Mouse (Mus musculus): Measurements from ENCODE around the gene Trim41.
"Not testable (repeated sequence)": the region's sequence is repeated elsewhere in the genome, so short reads cannot be mapped to it uniquely, and the experiment has no call there.

The Trim41 gene

DNA sequence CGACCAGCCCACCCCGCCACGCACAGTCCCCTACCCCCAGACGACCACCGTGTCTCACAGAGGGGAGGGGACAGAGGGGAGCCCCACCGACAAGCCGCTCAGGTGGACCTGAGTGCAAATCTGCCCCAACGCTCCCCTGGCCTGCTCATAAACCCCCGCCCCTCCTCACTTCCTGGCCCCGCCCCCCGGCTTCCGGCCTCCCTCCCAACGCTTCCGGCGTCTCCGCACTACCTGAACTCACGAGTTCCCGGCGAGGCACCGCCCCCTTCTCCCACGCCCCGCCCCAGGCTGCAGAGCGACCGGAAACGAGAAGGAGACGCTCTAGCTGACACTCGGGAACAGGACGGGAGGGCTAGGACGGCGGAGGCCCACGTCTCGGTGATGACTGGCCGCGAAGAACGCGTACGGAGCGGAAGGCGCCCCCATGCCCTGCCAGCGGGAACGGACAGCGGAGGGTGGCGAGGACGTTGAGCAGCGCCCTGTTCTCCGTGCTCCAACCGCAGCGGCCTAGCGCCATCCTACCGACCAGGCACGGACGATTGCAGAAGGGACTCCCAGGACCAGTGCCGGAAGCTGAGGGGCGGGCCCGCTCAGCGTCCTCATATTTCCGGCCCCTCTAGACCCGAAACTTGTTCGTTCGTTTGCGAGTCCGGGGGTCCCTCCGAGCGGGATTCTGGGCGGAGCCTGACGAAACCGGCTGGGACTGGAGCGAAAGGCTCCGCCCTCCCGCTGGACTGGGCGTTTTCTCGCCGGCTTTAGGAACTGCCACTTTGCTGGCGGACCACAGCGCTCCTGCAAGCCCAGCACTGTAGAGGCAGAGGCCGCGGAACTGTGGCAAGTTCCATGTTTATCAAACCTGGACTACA is at the start of gene Trim41:
Trim41 (minus strand) TSS at position 554 of the 866 bp plus-strand sequence.
- DNase-seq (ENCODE audit: low read depth): peak; percentile 99

DNA sequence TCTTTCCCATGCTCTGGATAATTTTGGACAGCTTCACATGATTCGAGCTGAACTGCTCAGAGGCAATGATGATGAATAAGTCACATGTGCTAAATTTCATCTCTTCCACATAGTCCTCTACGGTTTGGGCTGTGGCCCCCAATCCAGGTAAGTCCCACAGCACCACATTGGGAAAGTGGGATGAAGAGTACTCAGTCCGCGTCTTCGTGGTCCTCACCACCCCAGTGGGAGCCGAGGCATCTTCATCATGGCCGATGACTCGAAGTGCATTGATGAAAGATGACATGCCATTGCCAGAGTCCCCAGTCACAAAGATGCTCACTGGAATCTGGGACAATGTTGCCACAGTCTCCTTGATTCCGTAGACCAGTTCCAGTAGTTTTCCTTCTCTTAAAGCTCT is 49.3 kb upstream of the Trim41 start:
- DNase-seq (ENCODE audit: low read depth): no peak

GRCm38 (mm10) chr11:48863808-48864207 is 46.7 kb upstream of the Trim41 start:
- no peak for DNase-seq (ENCODE audit: low read depth)

DNA sequence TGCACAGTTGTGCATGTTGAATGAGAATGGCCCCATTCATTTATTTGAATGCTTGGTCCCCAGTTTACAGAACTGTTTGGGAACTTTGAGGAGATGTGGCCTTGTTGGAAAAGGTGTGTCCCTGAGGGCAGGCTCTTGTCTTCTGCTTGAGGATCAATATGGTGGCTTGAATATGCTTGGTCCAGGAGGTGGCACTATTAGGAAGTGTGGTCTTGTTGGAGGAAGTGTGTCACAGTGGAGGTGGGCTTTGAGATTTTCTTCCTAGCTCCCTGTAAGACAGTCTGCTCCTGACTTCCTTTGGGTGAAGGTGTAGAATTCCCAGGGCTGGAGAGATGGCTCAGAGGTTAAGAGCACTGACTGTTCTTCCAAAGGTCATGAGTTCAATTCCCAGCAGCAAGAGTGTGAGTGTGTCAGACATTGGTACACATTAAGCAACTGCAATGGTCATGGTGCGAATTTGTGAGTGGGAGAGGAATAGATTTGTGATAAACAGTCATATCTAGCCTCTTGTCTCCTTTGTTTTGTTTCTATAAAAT is 45.7 kb upstream of the Trim41 start:
- no peak for DNase-seq (ENCODE audit: low read depth)

DNA sequence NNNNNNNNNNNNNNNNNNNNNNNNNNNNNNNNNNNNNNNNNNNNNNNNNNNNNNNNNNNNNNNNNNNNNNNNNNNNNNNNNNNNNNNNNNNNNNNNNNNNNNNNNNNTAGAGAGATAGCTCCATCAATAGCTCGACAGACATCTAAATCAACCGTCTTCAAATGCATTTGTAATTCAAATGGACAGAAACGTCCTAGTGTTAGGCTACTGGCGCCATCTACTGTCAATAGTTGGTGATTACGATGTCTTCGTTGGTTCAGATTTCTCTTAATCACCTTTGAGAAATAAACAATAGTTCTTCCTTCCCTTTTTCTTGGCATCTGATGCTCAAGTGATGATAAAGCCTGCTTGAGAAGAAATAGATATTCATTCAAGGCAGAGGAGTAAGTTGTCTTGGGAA is 41.9 kb upstream of the Trim41 start:
- DNase-seq (ENCODE audit: low read depth): peak; percentile 86

DNA sequence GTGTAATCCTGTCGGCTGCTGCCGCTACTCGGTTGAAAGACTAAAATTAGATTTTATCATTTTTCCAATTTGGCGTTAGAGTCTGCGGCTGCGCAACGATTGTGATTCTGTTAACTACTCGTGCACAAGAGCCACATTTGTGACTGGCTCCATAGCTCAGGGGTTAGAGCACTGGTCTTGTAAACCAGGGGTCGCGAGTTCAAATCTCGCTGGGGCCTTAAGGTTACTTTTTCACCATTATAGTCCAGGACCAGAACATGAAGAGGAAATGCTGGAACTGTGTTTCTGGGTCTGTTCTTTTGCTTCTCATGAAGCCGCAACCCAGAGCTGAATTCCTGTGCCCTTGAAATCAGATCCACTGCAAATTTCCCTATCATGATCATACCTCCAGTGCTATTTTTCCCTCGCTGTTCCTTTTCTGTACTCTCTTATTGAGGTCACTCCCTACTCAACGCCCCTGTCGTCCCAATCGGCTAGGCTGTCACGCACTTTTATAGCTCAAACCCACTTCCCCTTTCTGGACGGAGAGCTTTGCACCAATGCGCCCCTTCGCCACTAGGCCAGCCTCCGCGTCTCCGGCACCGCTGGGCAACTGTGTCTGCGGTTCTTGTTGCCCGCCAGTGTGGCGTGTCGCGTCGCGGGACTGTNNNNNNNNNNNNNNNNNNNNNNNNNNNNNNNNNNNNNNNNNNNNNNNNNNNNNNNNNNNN is 36.5 kb upstream of the Trim41 start:
- DNase-seq (ENCODE audit: low read depth): peak; percentile 89

GRCm38 (mm10) chr11:48852624-48853473 is 35.7 kb upstream of the Trim41 start:
- DNase-seq (ENCODE audit: low read depth): no peak

DNA sequence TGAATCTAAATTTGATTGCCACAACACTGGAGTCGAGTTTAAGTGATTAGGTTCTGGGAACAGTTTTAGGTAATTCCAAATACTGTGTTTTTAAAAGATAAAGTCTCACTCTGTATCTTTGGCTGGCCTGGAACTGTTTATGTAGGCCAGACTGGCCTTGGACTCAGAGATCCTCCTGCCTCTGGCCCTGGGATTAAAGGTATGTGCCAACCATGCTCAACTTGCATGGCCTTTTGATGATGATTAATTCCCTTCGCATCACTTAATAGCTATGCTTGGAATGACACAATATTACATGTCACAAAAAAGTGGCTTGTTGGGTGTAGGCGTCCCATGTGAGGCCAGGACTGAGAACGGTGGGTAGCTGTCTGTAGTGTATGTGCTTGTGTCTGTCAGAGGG is 35.0 kb upstream of the Trim41 start:
- DNase-seq (ENCODE audit: low read depth): no peak

- DNase-seq (ENCODE audit: low read depth): peak; percentile 45
These were observed 34.3 kb upstream of the Trim41 start for GRCm38 (mm10) chr11:48851270-48851995.

- no peak for DNase-seq (ENCODE audit: low read depth)
These were observed 33.1 kb upstream of the Trim41 start for GRCm38 (mm10) chr11:48850240-48850639.

- DNase-seq (ENCODE audit: low read depth): no peak
These were observed 29.7 kb upstream of the Trim41 start for GRCm38 (mm10) chr11:48846881-48847280.

DNA sequence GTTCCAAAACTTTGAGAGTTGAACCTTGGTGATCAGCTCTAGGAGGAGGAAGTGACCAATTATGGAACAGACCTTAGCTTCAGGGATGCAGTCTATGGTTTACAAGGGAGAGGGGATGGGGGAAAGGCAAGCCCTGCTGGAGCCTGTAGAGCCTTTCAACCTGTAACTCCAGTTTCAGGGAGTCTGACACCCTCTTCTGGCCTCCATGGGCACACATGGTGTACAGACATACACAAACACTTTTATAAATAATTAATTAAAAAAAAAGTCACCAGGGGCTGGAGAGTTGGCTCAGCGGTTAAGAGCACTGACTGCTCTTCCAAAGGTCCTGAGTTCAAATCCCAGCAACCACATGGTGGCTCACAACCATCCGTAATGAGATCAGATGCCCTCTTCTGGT is 29.2 kb upstream of the Trim41 start:
- not testable (repeated sequence) for DNase-seq (ENCODE audit: low read depth)

DNA sequence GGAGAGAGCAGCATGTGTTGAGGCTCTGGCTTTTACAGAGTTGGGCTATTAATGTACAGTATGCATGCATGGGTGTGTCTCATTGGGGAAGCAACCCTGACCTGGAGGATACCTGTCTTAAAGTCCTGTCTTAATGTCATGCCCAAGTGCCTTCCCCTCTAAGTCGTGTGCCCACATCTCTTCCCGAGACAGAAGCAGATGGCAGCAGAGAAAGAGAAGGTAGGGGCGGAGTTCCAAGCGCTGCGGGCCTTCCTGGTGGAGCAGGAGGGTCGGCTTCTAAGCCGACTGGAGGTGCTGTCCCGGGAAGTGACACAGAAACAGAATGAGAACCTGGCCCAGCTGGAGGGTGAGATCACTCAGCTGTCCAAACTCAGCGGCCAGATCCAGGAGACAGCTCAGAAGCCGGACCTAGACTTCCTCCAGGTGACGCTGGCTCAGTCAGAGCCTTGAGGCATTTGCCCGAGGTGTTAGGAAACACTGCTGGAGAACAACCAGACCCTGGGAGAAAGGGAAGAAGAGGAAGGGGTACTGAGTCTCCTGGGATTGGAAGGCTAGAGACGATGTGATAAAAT is 28.2 kb upstream of the Trim41 start:
- no peak for DNase-seq (ENCODE audit: low read depth)

DNA sequence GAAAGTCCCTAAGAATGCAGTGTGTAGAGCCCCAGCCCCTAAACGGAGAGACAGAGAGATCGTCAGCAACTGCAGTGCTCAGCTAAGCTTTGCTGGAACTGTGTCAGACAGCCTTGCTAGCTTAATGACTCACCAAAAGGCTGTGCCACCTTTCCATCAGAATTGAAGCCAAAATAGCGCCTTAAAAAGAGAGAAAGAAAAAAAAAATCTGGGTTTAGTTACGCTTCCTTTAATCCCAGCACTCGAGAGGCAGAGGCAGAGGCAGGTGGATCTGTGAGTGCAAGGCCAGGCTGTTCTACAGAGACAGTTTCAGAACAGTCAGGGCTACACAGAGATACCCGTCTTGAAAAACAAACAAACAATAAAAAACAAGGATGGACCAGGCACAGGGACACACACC is 27.2 kb upstream of the Trim41 start:
- peak; percentile 67 for DNase-seq (ENCODE audit: low read depth)

DNA sequence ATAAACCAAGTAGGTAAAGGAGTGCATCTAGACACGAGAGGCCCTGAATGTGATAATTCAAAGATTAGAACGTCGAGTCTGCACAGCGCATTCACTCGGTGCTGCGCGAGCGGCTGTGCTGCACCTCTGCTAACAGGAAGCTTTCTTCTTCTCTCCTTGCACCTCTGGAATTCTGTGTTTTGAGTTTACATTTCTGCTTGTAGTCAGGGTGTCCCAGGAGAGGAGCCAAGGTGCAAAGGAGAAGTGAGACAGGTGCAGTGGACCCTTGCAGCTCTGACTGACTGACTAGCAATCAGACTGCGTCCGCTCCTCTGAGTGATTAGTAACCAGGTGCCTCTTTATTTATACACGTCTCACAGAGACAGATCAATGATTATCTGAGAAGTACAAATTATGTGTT is 26.0 kb upstream of the Trim41 start:
- DNase-seq (ENCODE audit: low read depth): no peak

DNA sequence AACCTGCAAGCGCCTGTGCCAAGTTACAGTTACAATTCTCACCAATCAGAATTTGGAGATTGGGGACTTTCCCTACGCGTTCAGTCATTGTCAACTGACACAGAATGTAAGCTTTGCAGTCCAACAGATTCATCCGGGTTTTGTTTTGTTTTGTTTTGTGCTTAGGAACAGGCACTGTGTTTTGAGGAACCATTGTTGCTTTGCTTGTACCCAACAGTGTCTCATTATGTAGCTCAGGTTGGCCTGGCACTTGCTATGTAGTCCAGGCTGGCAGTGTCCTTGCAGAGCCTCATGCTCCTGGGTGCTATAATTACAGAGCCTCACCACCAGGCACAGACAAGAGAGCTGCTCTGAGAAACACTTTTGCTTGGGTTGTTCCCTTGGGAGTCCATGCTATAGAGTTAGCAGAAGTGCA is 25.2 kb upstream of the Trim41 start:
- no peak for DNase-seq (ENCODE audit: low read depth)

GRCm38 (mm10) chr11:48841213-48841612 is 24.1 kb upstream of the Trim41 start:
- DNase-seq (ENCODE audit: low read depth): no peak

DNA sequence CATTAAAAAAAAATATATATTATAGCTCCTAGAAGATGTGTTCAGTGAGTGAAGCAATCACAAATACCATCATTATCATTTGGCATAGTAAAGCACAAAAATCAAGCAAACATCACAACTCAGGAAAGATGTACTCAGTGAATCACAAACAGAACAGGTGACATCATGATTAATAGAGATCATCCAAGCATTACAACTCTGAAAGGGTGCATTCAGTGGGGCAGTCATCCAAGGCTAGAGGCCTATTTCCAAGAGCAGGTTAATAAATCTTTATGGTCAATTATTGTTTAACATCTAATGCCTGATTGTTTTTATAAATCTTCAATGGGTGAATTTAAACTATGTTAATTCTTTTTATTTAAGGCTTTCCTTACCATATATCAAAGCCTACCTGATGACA is 23.7 kb upstream of the Trim41 start:
- no peak for DNase-seq (ENCODE audit: low read depth)

GRCm38 (mm10) chr11:48838879-48839680 is 21.9 kb upstream of the Trim41 start:
- peak; percentile 61 for DNase-seq (ENCODE audit: low read depth)

- peak; percentile 42 for DNase-seq (ENCODE audit: low read depth)
These were observed 21.1 kb upstream of the Trim41 start for GRCm38 (mm10) chr11:48838181-48838797.

Data from NIH3T3 (cell line).